Mouse (Mus musculus) megakaryocyte, embryonic 14.5 days (primary cell): ENCODE measurements around the gene Adamts9. TPM values are rescaled to one million over a fixed set of nuclear protein-coding genes. Genes with fewer than 3 reads are reported as not detected.

Source experiments
- H3K27me3 ChIP-seq: replicated peaks from 2 replicates; pipeline ENCODE3; 2012; ENCODE audit warnings: inconsistent platforms
- H3K36me3 ChIP-seq: replicated peaks from 2 replicates; pipeline ENCODE3; 2012; ENCODE audit warnings: low read length, inconsistent platforms, mixed read lengths
- H3K4me1 ChIP-seq: 2 replicates; pipeline ENCODE4 v1.6.1; 2012; ENCODE audit warnings: inconsistent platforms
- H3K4me3 ChIP-seq: replicated peaks from 2 replicates; pipeline ENCODE3; 2012; ENCODE audit warnings: moderate library complexity, mild to moderate bottlenecking, inconsistent platforms
- H3K9me3 ChIP-seq: 2 replicates; pipeline ENCODE4 v1.6.1; 2012; ENCODE audit warnings: inconsistent platforms
- FLI1 ChIP-seq: IDR thresholded peaks from 2 replicates; pipeline ENCODE4 v1.6.1; 2012; ENCODE audit warnings: low read length, inconsistent platforms, mixed read lengths
- GATA1 ChIP-seq: IDR thresholded peaks from 3 replicates; pipeline ENCODE4 v1.6.1; 2012; ENCODE audit warnings: mixed read lengths, low read length, inconsistent platforms, borderline replicate concordance
- polyA plus RNA-seq: library from polyadenylated mRNA; stranded (reverse); fragments of >175 nt; gene quantifications from 2 replicates; pipeline ENCODE4 v1.2.3, GENCODE M21; 2012; ENCODE audit warnings: low replicate concordance; ENCODE audit not compliant: insufficient read depth

Gene Adamts9
- polyA plus RNA-seq, 1 experiment, result not detected

- Histone ChIP-seq H3K4me1 (no peaks in the 10 kb centered on the region), H3K27me3 (no peaks in the 10 kb centered on the region), H3K9me3 (peaks cover 28% of the 10 kb centered on the region; the same call in 1 of the 2 replicates), H3K4me3 (no peak overlapping the region), H3K36me3 (no peaks in the 10 kb centered on the region)
- TF ChIP-seq GATA1 (no peak), FLI1 (no peak)
Measured at GRCm38 (mm10) chr6:92891535-92891934, 51.8 kb downstream of the Adamts9 start.

- Histone ChIP-seq H3K36me3 (no peaks in the 10 kb centered on the region), H3K27me3 (no peaks in the 10 kb centered on the region), H3K4me1 (no peaks in the 10 kb centered on the region), H3K4me3 (no peak overlapping the region), H3K9me3 (peaks cover 11% of the 10 kb centered on the region; the same call in 1 of the 2 replicates)
- TF ChIP-seq GATA1, result no peak
- no peak for TF ChIP-seq FLI1
Measured at GRCm38 (mm10) chr6:92883131-92883900, 60.0 kb downstream of the Adamts9 start.

- Histone ChIP-seq H3K27me3 (no peaks in the 10 kb centered on the region), H3K36me3 (no peaks in the 10 kb centered on the region), H3K9me3 (peaks cover 12% of the 10 kb centered on the region; the same call in 1 of the 2 replicates), H3K4me1 (no peaks in the 10 kb centered on the region), H3K4me3 (no peak overlapping the region)
- TF ChIP-seq FLI1 (no peak), GATA1 (no peak)
Measured at GRCm38 (mm10) chr6:92882446-92882845, 60.8 kb downstream of the Adamts9 start.

GRCm38 (mm10) chr6:92879700-92880265, 63.5 kb downstream of the Adamts9 start:
- TF ChIP-seq FLI1 (no peak), GATA1 (no peak)
- H3K27me3 ChIP-seq, result no peaks in the 10 kb centered on the region
- H3K4me1 ChIP-seq, result no peaks in the 10 kb centered on the region
- H3K4me3 ChIP-seq, result no peak overlapping the region
- H3K9me3 ChIP-seq, result peaks cover 18% of the 10 kb centered on the region; the same call in 1 of the 2 replicates
- H3K36me3 ChIP-seq, result no peaks in the 10 kb centered on the region

GRCm38 (mm10) chr6:92878771-92879170, 64.5 kb downstream of the Adamts9 start:
- Histone ChIP-seq H3K4me3 (no peak overlapping the region), H3K4me1 (no peaks in the 10 kb centered on the region), H3K36me3 (no peaks in the 10 kb centered on the region), H3K9me3 (peaks cover 18% of the 10 kb centered on the region; the same call in 1 of the 2 replicates), H3K27me3 (no peaks in the 10 kb centered on the region)
- TF ChIP-seq GATA1 (no peak), FLI1 (no peak)

GRCm38 (mm10) chr6:92877236-92877635, 66.1 kb downstream of the Adamts9 start:
- Histone ChIP-seq H3K9me3 (peaks cover 18% of the 10 kb centered on the region), H3K4me1 (no peaks in the 10 kb centered on the region), H3K27me3 (no peaks in the 10 kb centered on the region), H3K4me3 (no peak overlapping the region), H3K36me3 (no peaks in the 10 kb centered on the region)
- no peak for TF ChIP-seq GATA1
- TF ChIP-seq FLI1, result no peak

GRCm38 (mm10) chr6:92876121-92876520, 67.2 kb downstream of the Adamts9 start:
- H3K9me3 ChIP-seq, result peaks cover 23% of the 10 kb centered on the region
- H3K4me3 ChIP-seq, result no peak overlapping the region
- TF ChIP-seq GATA1, result no peak
- TF ChIP-seq FLI1, result no peak

GRCm38 (mm10) chr6:92875340-92875739, 68.0 kb downstream of the Adamts9 start:
- peaks cover 18% of the 10 kb centered on the region for H3K9me3 ChIP-seq
- no peaks in the 10 kb centered on the region for H3K36me3 ChIP-seq

More at GRCm38 (mm10) chr6:92876121-92876520, 67.2 kb downstream of the Adamts9 start:
- no peaks in the 10 kb centered on the region for H3K4me1 ChIP-seq
- H3K36me3 ChIP-seq, result no peaks in the 10 kb centered on the region
- no peaks in the 10 kb centered on the region for H3K27me3 ChIP-seq

GRCm38 (mm10) chr6:92874854-92875253, 68.4 kb downstream of the Adamts9 start:
- peaks cover 22% of the 10 kb centered on the region for H3K9me3 ChIP-seq
- H3K27me3 ChIP-seq, result no peaks in the 10 kb centered on the region
- H3K36me3 ChIP-seq, result no peaks in the 10 kb centered on the region
- TF ChIP-seq GATA1 (no peak), FLI1 (no peak)
- no peak overlapping the region for H3K4me3 ChIP-seq
- no peaks in the 10 kb centered on the region for H3K4me1 ChIP-seq

More at GRCm38 (mm10) chr6:92875340-92875739, 68.0 kb downstream of the Adamts9 start:
- TF ChIP-seq GATA1 (no peak), FLI1 (no peak)
- Histone ChIP-seq H3K4me3 (no peak overlapping the region), H3K4me1 (no peaks in the 10 kb centered on the region), H3K27me3 (no peaks in the 10 kb centered on the region)

GRCm38 (mm10) chr6:92872766-92873165, 70.5 kb downstream of the Adamts9 start:
- Histone ChIP-seq H3K4me1 (no peaks in the 10 kb centered on the region), H3K36me3 (no peaks in the 10 kb centered on the region), H3K27me3 (no peaks in the 10 kb centered on the region), H3K9me3 (peaks cover 24% of the 10 kb centered on the region), H3K4me3 (no peak overlapping the region)
- no peak for TF ChIP-seq GATA1
- no peak for TF ChIP-seq FLI1
